Mouse (Mus musculus) bone marrow, adult 2 months (tissue): Measurements from ENCODE around the gene 2700097O09Rik.

Experiments
- CTCF ChIP-seq: fragments of 200-500 bp; IDR thresholded peaks from 2 replicates; pipeline ENCODE4 v1.5.1; 2011; ENCODE audit warnings: low read length, control low read depth; ENCODE audit not compliant: control insufficient read depth, insufficient read depth
- POLR2A ChIP-seq: fragments of 200-500 bp; IDR thresholded peaks from 2 replicates; pipeline ENCODE4 v1.6.1; 2011; ENCODE audit warnings: low read depth, mild to moderate bottlenecking, control low read depth, low read length, borderline replicate concordance; ENCODE audit not compliant: control insufficient read depth

- no peak for TF ChIP-seq CTCF
- TF ChIP-seq POLR2A: no peak
These were observed 66.1 kb downstream of the 2700097O09Rik start, which contains the start of gene Baz1a for GRCm38 (mm10) chr12:55013626-55014398.
